Mouse (Mus musculus) stomach, postnatal 0 days (tissue): Measurements from ENCODE around the gene Kdm2a. TPM values are rescaled to one million over a fixed set of nuclear protein-coding genes. Genes with fewer than 3 reads are reported as not detected.

Experiments
- ATAC-seq: fragments of 200-750 bp; cut with Nextera tagmentation; 2 replicates; pipeline ENCODE4 v1.8.0; 2017; ENCODE audit not compliant: low FRiP score, low TSS enrichment
- DNase-seq: peaks from one replicate; pipeline ENCODE4 v3.0.0-alpha.2; 2016; ENCODE audit warnings: low spot score
- H3K27ac ChIP-seq: fragments of 300-500 bp; sonication (generic); replicated peaks from 2 replicates; pipeline ENCODE4 v1.5.1; 2014; ENCODE audit warnings: mild to moderate bottlenecking, control low read depth
- H3K27me3 ChIP-seq: fragments of 300-500 bp; sonication (generic); 2 replicates; pipeline ENCODE4 v1.6.1; 2014; ENCODE audit warnings: low read length; ENCODE audit not compliant: control insufficient read depth, insufficient read depth
- H3K36me3 ChIP-seq: fragments of 300-500 bp; sonication (generic); 2 replicates; pipeline ENCODE4 v1.6.1; 2014; ENCODE audit warnings: low read length, mixed read lengths; ENCODE audit not compliant: control insufficient read depth, insufficient read depth
- H3K4me1 ChIP-seq: fragments of 300-500 bp; sonication (generic); replicated peaks from 2 replicates; pipeline ENCODE4 v1.6.1; 2014; ENCODE audit warnings: antibody characterized with exemption; ENCODE audit not compliant: control insufficient read depth, insufficient read depth
- H3K4me2 ChIP-seq: fragments of 300-500 bp; sonication (generic); replicated peaks from 2 replicates; pipeline ENCODE4 v1.6.1; 2014; ENCODE audit warnings: low read depth, mild to moderate bottlenecking, control low read depth, moderate library complexity
- H3K4me3 ChIP-seq: fragments of 300-500 bp; sonication (generic); 2 replicates; pipeline ENCODE4 v1.5.1; 2014; ENCODE audit warnings: low read depth, low read length, control low read depth
- H3K9ac ChIP-seq: fragments of 300-500 bp; sonication (generic); 2 replicates; pipeline ENCODE4 v1.6.1; 2014; ENCODE audit warnings: mild to moderate bottlenecking, low read length, control low read depth, mixed read lengths
- H3K9me3 ChIP-seq: fragments of 300-500 bp; sonication (generic); 2 replicates; pipeline ENCODE4 v1.6.1; 2016; ENCODE audit warnings: low read length; ENCODE audit not compliant: control insufficient read depth
- CTCF ChIP-seq: IDR thresholded peaks from 2 replicates; pipeline ENCODE4 v1.5.1; 2016; ENCODE audit warnings: antibody characterized with exemption, low read depth, mild to moderate bottlenecking, moderate library complexity
- EP300 ChIP-seq: optimal IDR thresholded peaks from 2 replicates; pipeline ENCODE3; 2016; ENCODE audit warnings: antibody characterized with exemption
- WGBS: fragments of 180-500 bp; shearing (Covaris S2); extraction: QIAGEN DNeasy Blood & Tissue Kit; methylation state at CpG from one replicate; pipeline ENCODE4 v1.1.7; 2014; 5-methylcytosine and 5-hydroxymethylcytosine counted together
- polyA plus RNA-seq: library from polyadenylated mRNA; unstranded; fragments of >200 nt; fragmentation: Nextera tagmentation; extraction: Ambion mirVana; gene quantifications from 2 replicates; pipeline ENCODE4 v1.2.1, GENCODE M21; 2015

Kdm2a gene
- polyA plus RNA-seq, 1 experiment from 2014 or later: 12.9 TPM

- Histone ChIP-seq H3K27ac (no peak overlapping the region), H3K36me3 (no peaks in the 10 kb centered on the region), H3K4me1 (no peaks in the 10 kb centered on the region), H3K9ac (no peak overlapping the region), H3K4me3 (no peak overlapping the region), H3K27me3 (no peaks in the 10 kb centered on the region), H3K9me3 (no peaks in the 10 kb centered on the region), H3K4me2 (no peak overlapping the region)
- DNase-seq (no peak), ATAC-seq (no peak)
- 91% methylated on average over 9 of the region's 9 CpGs for WGBS
- no peak for TF ChIP-seq EP300
- TF ChIP-seq CTCF: no peak
These were observed 117.7 kb downstream of the Kdm2a start for GRCm38 (mm10) chr19:4280425-4280824.

DNA sequence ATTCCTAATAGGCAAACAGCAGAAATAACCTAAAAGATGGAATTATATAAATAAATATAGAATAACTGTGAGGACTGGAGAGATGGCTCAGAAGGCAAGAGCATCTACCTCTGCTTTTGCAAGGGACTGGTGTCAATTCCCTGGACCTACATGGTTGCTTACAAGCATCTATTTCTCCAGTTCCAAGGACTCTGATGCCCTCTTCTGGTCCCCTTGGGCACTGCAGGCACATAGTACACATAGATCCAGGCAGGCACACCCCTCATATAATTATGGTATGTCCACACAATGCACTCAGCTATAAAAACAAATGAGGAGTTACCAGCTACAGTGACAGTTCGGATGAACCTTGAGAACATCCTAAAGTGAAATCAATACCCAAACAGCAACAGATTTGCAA is 118.6 kb downstream of the Kdm2a start:
- H3K27me3 ChIP-seq: no peaks in the 10 kb centered on the region
- 95% methylated on average over 1 of the region's 1 CpGs for WGBS
- TF ChIP-seq EP300: no peak
- peak; percentile 58 for TF ChIP-seq CTCF
- ATAC-seq (no peak), DNase-seq (peak; percentile 50)
- H3K4me3 ChIP-seq: no peak overlapping the region
- no peak overlapping the region for H3K4me2 ChIP-seq
- no peak overlapping the region for H3K27ac ChIP-seq
- H3K9ac ChIP-seq: no peak overlapping the region
- H3K4me1 ChIP-seq: no peaks in the 10 kb centered on the region
- no peaks in the 10 kb centered on the region for H3K36me3 ChIP-seq
- H3K9me3 ChIP-seq: no peaks in the 10 kb centered on the region

DNA sequence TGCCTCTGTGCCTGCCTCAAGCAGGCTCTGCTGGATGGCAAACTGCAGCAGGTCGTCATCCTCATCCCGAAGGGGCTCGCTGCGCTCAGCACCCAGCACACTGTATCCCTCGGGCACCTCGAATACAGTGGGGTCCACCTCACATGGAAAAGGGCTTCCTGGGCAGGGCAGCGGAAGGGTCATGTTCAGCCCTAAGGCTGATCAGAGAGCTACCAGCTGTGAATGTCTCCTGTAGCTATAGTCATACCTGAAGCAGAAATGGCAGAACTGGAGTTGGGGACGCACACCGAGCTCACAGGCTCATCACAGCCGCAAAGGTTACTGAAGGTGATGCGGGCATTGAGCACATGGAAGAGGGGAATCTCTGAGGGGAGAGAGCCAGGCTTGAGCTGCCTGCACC is 127.1 kb downstream of the Kdm2a start:
- Histone ChIP-seq H3K27me3 (no peaks in the 10 kb centered on the region), H3K4me2 (no peak overlapping the region), H3K4me3 (no peak overlapping the region), H3K4me1 (no peaks in the 10 kb centered on the region), H3K9me3 (no peaks in the 10 kb centered on the region), H3K27ac (no peak overlapping the region), H3K36me3 (no peaks in the 10 kb centered on the region), H3K9ac (no peak overlapping the region)
- no peak for TF ChIP-seq EP300
- TF ChIP-seq CTCF: no peak
- DNase-seq (no peak), ATAC-seq (no peak)
- 96% methylated on average over 11 of the region's 11 CpGs for WGBS

GRCm38 (mm10) chr19:4270187-4270586 is 127.9 kb downstream of the Kdm2a start:
- no peaks in the 10 kb centered on the region for H3K4me1 ChIP-seq
- TF ChIP-seq EP300 (no peak), CTCF (no peak)
- no peaks in the 10 kb centered on the region for H3K9me3 ChIP-seq
- no peaks in the 10 kb centered on the region for H3K36me3 ChIP-seq
- ATAC-seq (no peak), DNase-seq (no peak)
- H3K27ac ChIP-seq: no peak overlapping the region
- H3K4me2 ChIP-seq: no peak overlapping the region
- no peaks in the 10 kb centered on the region for H3K27me3 ChIP-seq
- no peak overlapping the region for H3K9ac ChIP-seq
- whole genome bisulfite sequencing: 76% methylated on average over 6 of the region's 6 CpGs
- H3K4me3 ChIP-seq: no peak overlapping the region

DNA sequence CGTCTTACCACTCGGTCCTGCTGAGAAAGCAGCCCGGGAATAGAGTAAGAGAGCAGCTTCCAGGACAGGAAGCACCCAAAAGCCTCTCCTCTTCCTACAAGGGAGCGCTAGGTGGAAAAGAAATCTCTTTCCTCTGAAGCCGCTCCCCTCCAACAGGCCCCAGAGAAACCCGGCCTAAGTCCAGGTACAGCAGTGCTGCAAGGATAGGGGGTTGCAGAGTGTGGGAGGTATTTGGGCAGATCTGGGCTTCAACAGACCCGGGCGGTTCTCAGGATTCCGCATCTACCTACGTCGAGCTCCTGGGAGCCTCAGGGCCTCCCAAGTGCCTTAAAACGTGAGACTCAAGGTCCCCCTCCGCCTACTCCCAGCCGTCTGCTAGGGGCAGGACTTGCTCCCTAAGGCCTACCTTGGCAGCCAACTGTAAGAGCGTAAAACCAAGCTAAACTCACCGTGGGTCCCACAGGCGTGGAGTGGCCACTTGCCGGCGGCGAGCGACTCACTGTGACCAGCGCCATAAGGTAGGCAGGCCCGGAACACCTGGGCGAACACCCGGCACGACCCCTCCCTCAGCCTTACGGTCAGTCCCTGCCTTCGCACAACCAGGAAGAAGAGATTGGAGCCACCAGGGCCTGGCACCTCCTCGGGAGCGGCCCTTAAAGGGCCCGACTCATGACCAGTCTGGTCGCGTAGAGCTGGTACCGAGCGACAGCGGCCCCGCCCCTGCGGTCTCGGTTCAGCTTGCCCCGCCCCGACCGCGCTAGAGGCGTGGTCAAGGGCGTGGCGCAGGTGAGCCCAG is 129.3 kb downstream of the Kdm2a start, which contains the start of gene Ssh3:
Gene Ssh3 (minus strand): TSS at position 615 of the 796 bp plus-strand sequence.
- Histone ChIP-seq H3K4me1 (0 out of 2 replicates have a peak, but pooled peaks cover 2% of the 10 kb centered on the region), H3K27me3 (no peaks in the 10 kb centered on the region), H3K9ac (peak within 1 kb of the TSS; percentile 72), H3K36me3 (0 out of 2 replicates have a peak, but pooled peaks cover 3% of the 10 kb centered on the region), H3K9me3 (no peaks in the 10 kb centered on the region), H3K4me3 (peak within 1 kb of the TSS; percentile 55), H3K27ac (peak within 1 kb of the TSS; percentile 90), H3K4me2 (peak within 1 kb of the TSS; percentile 77)
- DNase-seq (peak; percentile 95), ATAC-seq (peak; percentile 96)
- WGBS: 7% methylated on average over 44 of the region's 46 CpGs
- TF ChIP-seq EP300: no peak
- TF ChIP-seq CTCF: no peak

- WGBS: 62% methylated on average over 4 of the region's 4 CpGs
- H3K9me3 ChIP-seq: no peaks in the 10 kb centered on the region
- H3K4me2 ChIP-seq: no peak overlapping the region
- no peak for ATAC-seq
- TF ChIP-seq CTCF (peak; percentile 38), EP300 (no peak)
- H3K4me1 ChIP-seq: 0 out of 2 replicates have a peak, but pooled peaks cover 2% of the 10 kb centered on the region
- H3K9ac ChIP-seq: no peak overlapping the region
- no peak overlapping the region for H3K4me3 ChIP-seq
- no peak for DNase-seq
- H3K36me3 ChIP-seq: 0 out of 2 replicates have a peak, but pooled peaks cover 3% of the 10 kb centered on the region
- no peak overlapping the region for H3K27ac ChIP-seq
- no peaks in the 10 kb centered on the region for H3K27me3 ChIP-seq
These were observed 132.1 kb downstream of the Kdm2a start for GRCm38 (mm10) chr19:4265956-4266355.

Other genes starting within 250 kb of the Kdm2a start
- 127 and 133 TPM in 2 replicates for gene Coro1b, start 249.7 kb downstream of the Kdm2a start, polyA plus RNA-seq
- gene Ptprcap, start 244.7 kb downstream of the Kdm2a start, polyA plus RNA-seq: 1.1 and 1.3 TPM in 2 replicates
- 41.1 and 49.3 TPM in 2 replicates for gene Rps6kb2, start 234.9 kb downstream of the Kdm2a start, polyA plus RNA-seq
- 1.5 TPM in 2 replicates for gene Carns1, start 222.8 kb downstream of the Kdm2a start, polyA plus RNA-seq
- 2.3 and 2.9 TPM in 2 replicates for gene Tbc1d10c, start 207.0 kb downstream of the Kdm2a start, polyA plus RNA-seq
- 497 and 506 TPM in 2 replicates for gene Ppp1ca, start 206.2 kb downstream of the Kdm2a start, polyA plus RNA-seq
- gene Rad9a, start 196.6 kb downstream of the Kdm2a start, polyA plus RNA-seq: 11.0 and 11.3 TPM in 2 replicates
- gene Clcf1, start 184.0 kb downstream of the Kdm2a start, polyA plus RNA-seq: 3.2 and 3.6 TPM in 2 replicates
- not detected in 2 replicates for gene AC109138.7, start 183.9 kb downstream of the Kdm2a start, polyA plus RNA-seq
- 42.8 and 45.0 TPM in 2 replicates for gene Pold4, start 166.4 kb downstream of the Kdm2a start, polyA plus RNA-seq
- gene Ssh3, start 129.1 kb downstream of the Kdm2a start, polyA plus RNA-seq: 36.9 and 41.0 TPM in 2 replicates
- gene Ankrd13d, start 115.1 kb downstream of the Kdm2a start, polyA plus RNA-seq: 5.0 and 5.2 TPM in 2 replicates
- 19.3 and 25.5 TPM in 2 replicates for gene Grk2, start 92.1 kb downstream of the Kdm2a start, polyA plus RNA-seq
- gene Rhod, start 41.1 kb upstream of the Kdm2a start, polyA plus RNA-seq: 45.5 and 48.0 TPM in 2 replicates
- 1.9 and 2.5 TPM in 2 replicates for gene Syt12, start 79.2 kb upstream of the Kdm2a start, polyA plus RNA-seq
- 0.74 and 1.5 TPM in 2 replicates for gene 2010003K11Rik, start 100.3 kb upstream of the Kdm2a start, polyA plus RNA-seq
- 28.9 and 33.9 TPM in 2 replicates for gene Pcx, start 112.2 kb upstream of the Kdm2a start, polyA plus RNA-seq
- gene Lrfn4, start 217.4 kb upstream of the Kdm2a start, polyA plus RNA-seq: 4.3 and 5.0 TPM in 2 replicates
- 46.4 and 49.4 TPM in 2 replicates for gene Rce1, start 227.4 kb upstream of the Kdm2a start, polyA plus RNA-seq